Mouse (Mus musculus): Measurements from ENCODE around the gene Gpm6a.

Gene Gpm6a

GRCm38 (mm10) chr8:54954741-54955455 is at the start of gene Gpm6a:
TSS of gene Gpm6a (plus strand) at chr8:54954843.
- Histone ChIP-seq H3K27me3 (ENCODE audit: control insufficient read depth, insufficient read depth, low read length, poor library complexity, severe bottlenecking) (no peaks in the 10 kb centered on the region), H3K36me3 (ENCODE audit: control insufficient read depth, insufficient read depth, low read length, poor library complexity, severe bottlenecking) (no peaks in the 10 kb centered on the region)
- no peak for DNase-seq (ENCODE audit: low read depth, low spot score)

GRCm38 (mm10) chr8:54912891-54913290 is 41.8 kb upstream of the Gpm6a start:
- Histone ChIP-seq H3K27me3 (ENCODE audit: control insufficient read depth, insufficient read depth, low read length, poor library complexity, severe bottlenecking) (no peaks in the 10 kb centered on the region), H3K36me3 (ENCODE audit: control insufficient read depth, insufficient read depth, low read length, poor library complexity, severe bottlenecking) (no peaks in the 10 kb centered on the region)
- no peak for DNase-seq (ENCODE audit: low read depth, low spot score)

GRCm38 (mm10) chr8:54917710-54918109 is 36.9 kb upstream of the Gpm6a start:
- DNase-seq (ENCODE audit: low read depth, low spot score) = no peak
- H3K27me3 ChIP-seq (ENCODE audit: control insufficient read depth, insufficient read depth, low read length, poor library complexity, severe bottlenecking) = no peaks in the 10 kb centered on the region
- no peaks in the 10 kb centered on the region for H3K36me3 ChIP-seq (ENCODE audit: control insufficient read depth, insufficient read depth, low read length, poor library complexity, severe bottlenecking)

GRCm38 (mm10) chr8:54922160-54922855 is 32.3 kb upstream of the Gpm6a start:
- Histone ChIP-seq H3K27me3 (ENCODE audit: control insufficient read depth, insufficient read depth, low read length, poor library complexity, severe bottlenecking) (no peaks in the 10 kb centered on the region), H3K36me3 (ENCODE audit: control insufficient read depth, insufficient read depth, low read length, poor library complexity, severe bottlenecking) (no peaks in the 10 kb centered on the region)
- no peak for DNase-seq (ENCODE audit: low read depth, low spot score)

- Histone ChIP-seq H3K36me3 (ENCODE audit: control insufficient read depth, insufficient read depth, low read length, poor library complexity, severe bottlenecking) (no peaks in the 10 kb centered on the region), H3K27me3 (ENCODE audit: control insufficient read depth, insufficient read depth, low read length, poor library complexity, severe bottlenecking) (no peaks in the 10 kb centered on the region)
- no peak for DNase-seq (ENCODE audit: low read depth, low spot score)
Observed at GRCm38 (mm10) chr8:54924936-54925335, 29.7 kb upstream of the Gpm6a start.

- no peak for DNase-seq (ENCODE audit: low read depth, low spot score)
- Histone ChIP-seq H3K27me3 (ENCODE audit: control insufficient read depth, insufficient read depth, low read length, poor library complexity, severe bottlenecking) (no peaks in the 10 kb centered on the region), H3K36me3 (ENCODE audit: control insufficient read depth, insufficient read depth, low read length, poor library complexity, severe bottlenecking) (no peaks in the 10 kb centered on the region)
Observed at GRCm38 (mm10) chr8:54932306-54932705, 22.3 kb upstream of the Gpm6a start.

DNA sequence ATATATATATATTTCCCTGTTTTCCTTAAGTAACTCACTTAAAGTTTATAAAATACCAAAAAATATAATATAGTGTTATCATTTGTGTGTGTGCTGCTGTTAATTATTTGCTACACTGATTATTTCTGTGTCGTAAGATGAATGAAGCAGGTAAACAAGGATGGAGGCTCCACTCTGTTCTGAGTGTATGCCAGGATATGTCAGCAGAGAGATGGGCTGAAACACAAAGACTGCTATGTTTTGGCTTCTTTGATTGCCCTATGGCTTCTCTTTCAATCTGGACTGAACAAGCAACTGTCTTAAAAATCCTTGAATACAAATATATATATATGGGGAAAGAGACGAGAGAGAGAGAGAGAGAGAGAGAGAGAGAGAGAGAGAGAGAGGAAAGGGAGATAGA is 1.3 kb upstream of the Gpm6a start:
- DNase-seq (ENCODE audit: low read depth, low spot score) = no peak
- Histone ChIP-seq H3K27me3 (ENCODE audit: control insufficient read depth, insufficient read depth, low read length, poor library complexity, severe bottlenecking) (no peaks in the 10 kb centered on the region), H3K36me3 (ENCODE audit: control insufficient read depth, insufficient read depth, low read length, poor library complexity, severe bottlenecking) (no peaks in the 10 kb centered on the region)

GRCm38 (mm10) chr8:54954030-54954429 is 613 bp upstream of the Gpm6a start:
- Histone ChIP-seq H3K27me3 (ENCODE audit: control insufficient read depth, insufficient read depth, low read length, poor library complexity, severe bottlenecking) (no peaks in the 10 kb centered on the region), H3K36me3 (ENCODE audit: control insufficient read depth, insufficient read depth, low read length, poor library complexity, severe bottlenecking) (no peaks in the 10 kb centered on the region)
- DNase-seq (ENCODE audit: low read depth, low spot score) = no peak

GRCm38 (mm10) chr8:54955456-54955800 is 785 bp downstream of the Gpm6a start:
- H3K36me3 ChIP-seq (ENCODE audit: control insufficient read depth, insufficient read depth, low read length, poor library complexity, severe bottlenecking) = no peaks in the 10 kb centered on the region
- H3K27me3 ChIP-seq (ENCODE audit: control insufficient read depth, insufficient read depth, low read length, poor library complexity, severe bottlenecking) = no peaks in the 10 kb centered on the region
- no peak for DNase-seq (ENCODE audit: low read depth, low spot score)

DNA sequence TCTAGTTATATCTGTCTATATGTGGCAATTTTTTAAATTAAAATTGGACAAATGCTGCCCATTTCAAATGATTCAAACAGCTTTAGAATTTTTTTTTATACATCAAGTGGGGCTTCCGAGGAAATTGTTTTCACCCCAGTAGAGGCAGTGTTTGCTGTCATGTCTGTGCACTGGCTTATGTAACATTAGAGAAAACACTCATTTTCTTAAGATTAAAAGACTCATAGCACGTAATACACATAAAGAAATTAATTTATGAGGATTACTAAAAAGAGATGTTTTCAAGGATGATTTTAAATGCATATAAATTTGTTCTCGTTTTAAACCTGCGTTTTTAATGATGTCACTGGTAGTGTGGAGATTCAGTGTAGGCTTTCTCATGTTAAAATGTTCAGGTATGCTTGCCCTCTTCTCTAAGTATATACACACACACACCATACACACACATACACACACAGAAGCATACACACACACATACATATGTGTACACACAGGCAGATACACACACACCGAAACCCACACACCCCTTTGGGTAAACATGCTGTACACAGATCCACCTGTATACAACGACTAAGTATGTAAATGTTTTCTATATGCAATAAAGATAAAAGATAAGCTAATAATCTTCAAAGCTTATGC is 1.4 kb downstream of the Gpm6a start:
- DNase-seq (ENCODE audit: low read depth, low spot score) = no peak
- no peaks in the 10 kb centered on the region for H3K36me3 ChIP-seq (ENCODE audit: control insufficient read depth, insufficient read depth, low read length, poor library complexity, severe bottlenecking)
- no peaks in the 10 kb centered on the region for H3K27me3 ChIP-seq (ENCODE audit: control insufficient read depth, insufficient read depth, low read length, poor library complexity, severe bottlenecking)

- H3K36me3 ChIP-seq (ENCODE audit: control insufficient read depth, insufficient read depth, low read length, poor library complexity, severe bottlenecking) = no peaks in the 10 kb centered on the region
- DNase-seq (ENCODE audit: low read depth, low spot score) = no peak
- H3K27me3 ChIP-seq (ENCODE audit: control insufficient read depth, insufficient read depth, low read length, poor library complexity, severe bottlenecking) = no peaks in the 10 kb centered on the region
Observed at GRCm38 (mm10) chr8:54956787-54957186, 2.1 kb downstream of the Gpm6a start.

DNA sequence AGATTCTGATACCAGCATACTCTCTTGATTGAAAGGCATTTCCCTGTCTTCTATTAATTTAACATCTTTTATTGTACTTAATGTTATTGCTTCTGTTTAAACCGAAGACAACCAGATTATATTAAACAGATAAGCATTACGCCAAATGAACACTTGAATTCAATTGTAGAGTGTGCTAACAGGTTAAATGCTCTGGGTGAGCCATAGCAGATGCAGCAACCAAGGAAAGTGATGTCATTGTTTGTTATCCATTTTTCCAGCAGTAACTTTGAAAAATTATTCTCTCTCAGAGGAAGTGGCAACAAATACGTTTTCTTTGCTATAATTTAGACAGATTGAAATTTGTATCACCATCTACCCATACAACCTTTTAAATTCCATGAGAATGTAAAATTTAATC is 2.9 kb downstream of the Gpm6a start:
- no peak for DNase-seq (ENCODE audit: low read depth, low spot score)
- H3K27me3 ChIP-seq (ENCODE audit: control insufficient read depth, insufficient read depth, low read length, poor library complexity, severe bottlenecking) = no peaks in the 10 kb centered on the region
- H3K36me3 ChIP-seq (ENCODE audit: control insufficient read depth, insufficient read depth, low read length, poor library complexity, severe bottlenecking) = no peaks in the 10 kb centered on the region

- Histone ChIP-seq H3K27me3 (ENCODE audit: control insufficient read depth, insufficient read depth, low read length, poor library complexity, severe bottlenecking) (no peaks in the 10 kb centered on the region), H3K36me3 (ENCODE audit: control insufficient read depth, insufficient read depth, low read length, poor library complexity, severe bottlenecking) (no peaks in the 10 kb centered on the region)
- no peak for DNase-seq (ENCODE audit: low read depth, low spot score)
Observed at GRCm38 (mm10) chr8:54961571-54961970, 6.9 kb downstream of the Gpm6a start.

GRCm38 (mm10) chr8:54975020-54975419 is 20.4 kb downstream of the Gpm6a start:
- Histone ChIP-seq H3K27me3 (ENCODE audit: control insufficient read depth, insufficient read depth, low read length, poor library complexity, severe bottlenecking) (no peaks in the 10 kb centered on the region), H3K36me3 (ENCODE audit: control insufficient read depth, insufficient read depth, low read length, poor library complexity, severe bottlenecking) (no peaks in the 10 kb centered on the region)
- DNase-seq (ENCODE audit: low read depth, low spot score) = no peak

DNA sequence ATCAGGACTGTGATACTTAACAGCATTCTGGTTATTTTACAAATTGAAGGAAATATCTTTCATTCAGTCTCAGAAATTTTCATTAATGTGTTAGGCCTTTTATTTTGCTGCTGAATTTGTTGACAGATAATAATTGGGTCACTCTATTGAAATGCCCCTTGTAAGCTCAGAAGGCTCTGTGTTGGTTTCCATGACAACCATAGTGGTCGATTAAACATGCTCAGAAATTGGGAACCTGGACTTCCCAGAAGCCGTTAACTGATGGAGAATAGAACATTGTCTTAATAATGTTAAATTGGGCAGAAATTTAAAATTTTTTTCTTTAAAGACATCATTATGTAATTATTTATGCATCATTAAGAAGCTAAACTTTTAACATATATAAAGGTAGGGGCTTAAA is 20.9 kb downstream of the Gpm6a start:
- no peak for DNase-seq (ENCODE audit: low read depth, low spot score)
- no peaks in the 10 kb centered on the region for H3K36me3 ChIP-seq (ENCODE audit: control insufficient read depth, insufficient read depth, low read length, poor library complexity, severe bottlenecking)
- H3K27me3 ChIP-seq (ENCODE audit: control insufficient read depth, insufficient read depth, low read length, poor library complexity, severe bottlenecking) = no peaks in the 10 kb centered on the region

Measured in splenic B cell, adult 2 months (primary cell).